Mouse (Mus musculus) kidney, embryonic 14.5 days (tissue): ENCODE measurements around the gene Rnaset2b. TPM values are rescaled to one million over a fixed set of nuclear protein-coding genes. Genes with fewer than 3 reads are reported as not detected.
A peak's percentile ranks its signal among the peaks of the same experiment; 100 is the strongest.
"Not testable (repeated sequence)": the region's sequence is repeated elsewhere in the genome, so short reads cannot be mapped to it uniquely, and the experiment has no call there.

Experiments used
- ATAC-seq: fragments of 200-750 bp; cut with Nextera tagmentation; 2 replicates; pipeline ENCODE4 v1.8.0; 2017; ENCODE audit warnings: moderate number of reproducible peaks, mild to moderate bottlenecking, moderate TSS enrichment, moderate library complexity; ENCODE audit not compliant: low FRiP score, low TSS enrichment
- H3K27ac ChIP-seq: fragments of 300-500 bp; sonication (generic); 2 replicates; pipeline ENCODE4 v1.5.1; 2014; ENCODE audit warnings: low read depth, mild to moderate bottlenecking, low read length, moderate library complexity, mixed read lengths
- H3K27me3 ChIP-seq: fragments of 300-500 bp; sonication (generic); 2 replicates; pipeline ENCODE4 v1.6.1; 2014; ENCODE audit warnings: mild to moderate bottlenecking, low read length; ENCODE audit not compliant: control insufficient read depth, insufficient read depth
- H3K36me3 ChIP-seq: fragments of 300-500 bp; sonication (generic); 2 replicates; pipeline ENCODE4 v1.6.1; 2014; ENCODE audit warnings: low read length, mixed read lengths; ENCODE audit not compliant: control insufficient read depth, insufficient read depth
- H3K4me1 ChIP-seq: fragments of 300-500 bp; sonication (generic); 2 replicates; pipeline ENCODE4 v1.6.1; 2014; ENCODE audit warnings: low read length, mixed read lengths; ENCODE audit not compliant: control insufficient read depth, insufficient read depth
- H3K4me2 ChIP-seq: fragments of 300-500 bp; sonication (generic); replicated peaks from 2 replicates; pipeline ENCODE4 v1.6.1; 2014; ENCODE audit warnings: low read depth, mild to moderate bottlenecking, low read length
- H3K4me3 ChIP-seq: fragments of 300-500 bp; sonication (generic); 2 replicates; pipeline ENCODE4 v1.5.1; 2014; ENCODE audit warnings: mild to moderate bottlenecking, low read length
- H3K9ac ChIP-seq: fragments of 300-500 bp; sonication (generic); 2 replicates; pipeline ENCODE4 v1.6.1; 2014; ENCODE audit warnings: low read depth, mild to moderate bottlenecking, low read length, moderate library complexity
- H3K9me3 ChIP-seq: fragments of 300-500 bp; sonication (generic); 2 replicates; pipeline ENCODE4 v1.6.1; 2016; ENCODE audit warnings: low read length; ENCODE audit not compliant: control insufficient read depth
- WGBS: fragments of 180-500 bp; shearing (Covaris S2); extraction: QIAGEN DNeasy Blood & Tissue Kit; methylation state at CpG from one replicate; pipeline ENCODE4 v1.1.7; 2014; 5-methylcytosine and 5-hydroxymethylcytosine counted together
- polyA plus RNA-seq: library from polyadenylated mRNA; unstranded; fragments of >200 nt; fragmentation: Nextera tagmentation; extraction: Ambion mirVana; gene quantifications from 2 replicates; pipeline ENCODE4 v1.2.1, GENCODE M21; 2014

The Rnaset2b gene
- 256 and 257 TPM in 2 replicates for polyA plus RNA-seq

DNA sequence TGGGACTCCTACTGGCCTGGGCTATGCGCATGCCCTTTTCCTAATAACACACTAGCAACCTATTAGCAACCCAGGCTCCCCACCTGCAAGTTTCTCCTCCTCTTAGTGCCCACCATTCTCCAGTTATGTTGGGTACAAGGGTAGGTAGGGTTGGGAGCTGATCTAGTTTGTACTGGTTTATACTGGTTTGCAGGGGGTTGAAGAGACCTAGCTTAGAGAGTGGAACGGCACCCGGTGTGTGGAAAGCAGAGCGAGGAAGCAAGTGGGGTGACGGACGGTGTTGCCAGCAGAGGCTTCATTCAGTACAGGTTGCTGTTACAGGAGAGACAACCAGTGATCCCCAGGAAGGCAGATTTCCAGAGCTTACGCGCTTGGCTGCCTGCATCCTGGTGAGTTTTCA, at the start of gene Rnaset2b:
TSS of gene Rnaset2b (plus strand) at position 301 of the 400 bp plus-strand sequence.
- H3K27ac ChIP-seq, H3K4me2 ChIP-seq, H3K9me3 ChIP-seq, H3K4me3 ChIP-seq, H3K4me1 ChIP-seq, H3K9ac ChIP-seq, H3K27me3 ChIP-seq, ATAC-seq, H3K36me3 ChIP-seq: not testable (repeated sequence)
- WGBS, result no CpG with 5 or more reads among the region's 8 CpGs

DNA sequence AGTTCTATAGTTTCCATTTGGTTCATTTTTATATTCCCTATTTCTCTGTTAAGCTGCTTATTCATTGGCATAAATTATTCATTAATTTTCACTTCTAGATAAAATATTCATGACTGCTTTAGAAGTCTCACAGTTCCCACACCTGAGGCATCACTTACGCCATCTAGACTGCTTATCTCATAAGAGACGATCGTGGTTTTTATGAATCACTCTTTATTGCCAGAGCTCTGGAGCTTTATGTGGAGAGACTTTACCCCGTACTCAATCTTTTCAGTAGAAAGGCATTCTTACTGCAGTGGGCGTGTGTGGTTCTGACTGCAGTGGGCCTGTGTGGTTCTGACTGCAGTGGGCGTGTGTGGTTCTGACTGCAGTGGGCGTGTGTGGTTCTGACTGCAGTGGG, 38.8 kb upstream of the Rnaset2b start:
- not testable (repeated sequence) for H3K36me3 ChIP-seq, H3K4me3 ChIP-seq, H3K4me1 ChIP-seq, H3K27ac ChIP-seq, H3K9ac ChIP-seq, H3K9me3 ChIP-seq, H3K27me3 ChIP-seq, ATAC-seq, H3K4me2 ChIP-seq
- WGBS, result 94% methylated on average over 6 of the region's 7 CpGs

DNA sequence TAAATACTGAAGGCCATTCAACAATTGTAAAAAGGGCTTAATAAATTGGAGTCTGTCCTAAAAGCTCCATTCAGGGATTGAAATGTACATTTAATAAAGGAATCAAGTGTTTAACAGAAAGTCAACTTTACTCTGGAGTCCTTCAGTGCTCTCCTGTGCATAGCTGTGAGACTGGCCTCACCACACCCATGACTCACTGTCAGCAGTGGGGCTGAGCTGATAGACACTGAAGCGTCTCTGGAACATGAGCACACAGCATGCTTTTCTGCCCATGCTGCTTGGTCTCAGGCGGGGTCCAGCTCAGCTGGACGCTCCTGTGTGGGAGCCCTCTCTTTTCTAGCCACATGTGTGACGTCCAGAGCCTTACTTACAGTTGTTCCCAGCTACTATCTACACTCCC, 27.9 kb upstream of the Rnaset2b start:
- no CpG with 5 or more reads among the region's 4 CpGs for WGBS
- H3K27me3 ChIP-seq, result not testable (repeated sequence)

DNA sequence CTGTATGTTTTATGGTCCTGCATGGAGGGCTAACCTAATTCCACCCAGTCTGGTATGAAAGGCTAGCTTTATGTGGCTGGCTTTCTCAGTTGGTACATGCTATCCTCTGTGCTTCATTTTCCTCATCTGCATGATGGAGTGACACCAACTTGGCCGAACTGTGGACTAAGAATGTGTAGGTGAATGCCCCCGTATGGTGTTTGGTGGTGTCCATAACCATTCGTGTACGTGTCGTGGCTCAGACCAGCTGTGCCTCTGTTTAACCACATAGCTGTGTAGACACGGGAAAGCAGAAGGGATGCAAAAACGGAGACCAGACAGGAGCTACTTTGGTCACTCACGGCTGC, 22.8 kb upstream of the Rnaset2b start:
- not testable (repeated sequence) for H3K27ac ChIP-seq, H3K9me3 ChIP-seq, H3K4me1 ChIP-seq, H3K9ac ChIP-seq, H3K27me3 ChIP-seq, H3K36me3 ChIP-seq
- peak; percentile 9; the same call in 1 of the 2 replicates for ATAC-seq
- Histone ChIP-seq H3K4me3 (peak overlapping the region; percentile 51; the same call in 1 of the 2 replicates), H3K4me2 (peak overlapping the region; percentile 56)
- WGBS, result no CpG with 5 or more reads among the region's 8 CpGs

More for the DNA sequence above, 27.9 kb upstream of the Rnaset2b start:
- H3K4me3 ChIP-seq, H3K4me1 ChIP-seq, H3K9ac ChIP-seq, ATAC-seq, H3K4me2 ChIP-seq, H3K36me3 ChIP-seq, H3K9me3 ChIP-seq, H3K27ac ChIP-seq: not testable (repeated sequence)

DNA sequence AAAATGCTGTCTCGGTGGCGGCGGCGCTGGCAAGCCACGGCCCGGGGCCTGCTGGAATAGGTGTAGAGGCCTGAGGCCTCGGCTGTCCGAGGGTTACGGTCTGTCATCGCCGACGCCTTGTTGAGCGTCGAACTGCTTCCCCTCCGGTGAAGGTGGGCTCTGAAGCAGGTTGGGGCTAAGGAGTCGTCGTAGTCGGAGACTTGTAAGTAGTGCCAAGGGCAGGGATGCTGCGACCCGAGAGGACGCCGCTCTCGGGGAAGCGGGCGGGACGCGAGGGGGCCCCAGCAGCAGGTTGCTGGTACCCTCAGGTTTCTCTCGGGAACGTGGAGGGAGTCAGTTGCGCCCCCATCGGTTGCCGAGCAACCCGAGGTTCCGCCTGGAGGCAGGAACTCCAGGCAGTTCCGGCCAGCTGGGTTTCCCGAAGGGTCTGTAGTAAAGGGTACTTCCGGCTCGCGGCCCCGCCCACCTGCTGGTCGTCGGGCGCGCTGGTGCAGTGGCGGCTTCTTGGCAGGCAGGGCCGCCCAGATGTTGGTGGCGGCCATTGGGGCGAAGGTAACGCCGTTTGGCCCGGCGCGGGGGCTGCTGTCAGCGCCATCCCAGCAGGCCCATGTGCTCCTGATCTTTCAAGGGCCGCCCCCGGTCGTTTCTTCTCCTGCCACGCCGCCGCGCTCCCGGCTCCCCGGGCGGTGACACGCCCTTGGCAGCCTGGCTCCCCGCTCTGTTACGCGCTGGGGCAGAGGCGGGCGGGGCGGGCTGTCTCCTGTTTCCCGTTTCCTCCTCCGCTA, 22.3 kb upstream of the Rnaset2b start, which contains the start of gene Rsph3b:
TSS of gene Rsph3b (minus strand) at position 699 of the 785 bp plus-strand sequence.
- peak within 1 kb of the TSS; percentile 51 for H3K4me3 ChIP-seq
- WGBS, result under 1% methylated on average over 59 of the region's 73 CpGs
- not testable (repeated sequence) for H3K36me3 ChIP-seq, H3K27me3 ChIP-seq, H3K4me1 ChIP-seq, H3K9me3 ChIP-seq
- H3K27ac ChIP-seq, result peak within 1 kb of the TSS; percentile 73; the same call in 1 of the 2 replicates
- peak; percentile 97 for ATAC-seq
- H3K9ac ChIP-seq, result peak within 1 kb of the TSS; percentile 47
- H3K4me2 ChIP-seq, result peak within 1 kb of the TSS; percentile 56

DNA sequence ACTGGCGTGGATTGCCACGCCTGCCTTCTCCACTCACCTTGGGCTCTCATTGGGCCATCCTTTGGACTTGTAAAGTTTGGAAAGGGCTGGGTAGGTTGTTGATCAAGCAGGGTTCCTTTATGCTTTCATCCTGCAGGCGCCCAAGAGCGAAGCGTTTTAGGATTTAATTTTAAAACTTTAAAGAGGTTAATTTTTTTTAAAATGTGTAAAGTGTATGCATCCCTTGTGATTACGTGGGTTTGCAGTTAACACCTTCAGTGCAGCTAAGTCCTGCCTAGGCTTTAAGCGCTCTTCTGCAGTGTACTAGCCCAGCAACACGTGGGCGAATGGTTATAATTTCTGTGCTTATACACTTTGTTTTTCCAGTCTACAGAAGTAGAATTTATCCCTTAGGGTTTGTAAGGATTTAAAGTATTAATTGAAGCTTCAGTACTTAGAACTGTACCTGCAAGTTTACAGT, 21.6 kb upstream of the Rnaset2b start:
- not testable (repeated sequence) for H3K36me3 ChIP-seq, H3K9me3 ChIP-seq, H3K27me3 ChIP-seq, H3K4me1 ChIP-seq
- peak overlapping the region; percentile 56 for H3K4me2 ChIP-seq
- peak overlapping the region; percentile 51 for H3K4me3 ChIP-seq
- peak overlapping the region; percentile 73; the same call in 1 of the 2 replicates for H3K27ac ChIP-seq
- H3K9ac ChIP-seq, result peak overlapping the region; percentile 47; the same call in 1 of the 2 replicates
- 10% methylated on average over 9 of the region's 9 CpGs for WGBS
- peak; percentile 45; the same call in 1 of the 2 replicates for ATAC-seq

DNA sequence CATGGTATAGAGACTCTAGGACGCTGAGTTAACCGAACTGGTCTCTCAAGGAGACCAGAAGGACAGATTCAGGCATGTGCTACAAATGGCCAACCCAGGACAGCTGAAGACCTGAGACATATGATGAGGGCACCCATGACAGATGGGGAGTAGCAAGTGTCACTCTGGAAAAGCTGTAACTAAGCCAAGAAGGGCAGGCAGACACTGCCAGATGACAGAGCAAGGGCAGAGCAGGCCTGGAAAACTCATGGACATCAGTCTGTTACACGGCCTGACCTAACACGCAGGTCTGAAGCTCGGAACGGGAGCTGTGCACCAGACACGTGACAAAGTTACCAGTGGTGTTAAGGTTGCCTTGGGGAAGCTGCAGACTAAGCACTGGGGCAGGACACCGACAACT, 11.6 kb upstream of the Rnaset2b start:
- not testable (repeated sequence) for H3K9me3 ChIP-seq, H3K9ac ChIP-seq, H3K36me3 ChIP-seq, H3K4me3 ChIP-seq, H3K27me3 ChIP-seq, H3K27ac ChIP-seq, H3K4me1 ChIP-seq, ATAC-seq, H3K4me2 ChIP-seq
- 82% methylated on average over 5 of the region's 8 CpGs for WGBS

DNA sequence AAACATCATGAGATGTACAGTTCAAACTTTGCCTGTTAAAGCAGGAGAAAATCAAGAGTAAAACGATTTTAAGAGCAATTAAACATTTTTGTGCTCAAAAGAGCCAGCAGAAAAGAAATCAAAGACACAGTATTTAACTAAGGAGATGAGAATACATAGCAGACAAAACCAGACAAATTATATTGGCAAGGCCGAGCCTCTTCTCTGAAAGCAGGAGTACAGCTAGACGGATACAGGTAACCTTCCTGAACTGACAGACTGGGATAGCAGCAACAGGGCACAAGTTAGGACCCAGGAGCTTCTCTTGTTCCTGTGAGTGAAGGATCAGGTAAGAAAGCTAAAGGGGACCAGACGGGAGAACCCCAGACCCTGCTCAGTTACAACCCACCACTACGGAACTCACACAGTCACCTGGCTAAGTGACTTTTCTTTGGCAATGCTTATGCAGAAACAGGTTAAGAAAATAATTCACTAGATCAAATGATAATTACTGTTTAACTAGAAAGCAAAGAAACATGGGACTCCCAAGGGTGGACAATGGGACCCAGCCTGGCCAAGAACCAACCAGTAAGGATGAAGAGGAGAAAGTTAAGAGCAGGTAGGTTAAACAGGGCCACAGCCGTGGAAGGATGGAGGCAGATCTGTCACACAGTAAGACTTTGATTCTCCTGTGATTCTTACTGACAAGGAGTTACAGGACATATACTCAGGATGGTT, 10.7 kb upstream of the Rnaset2b start:
- not testable (repeated sequence) for H3K9me3 ChIP-seq, H3K4me1 ChIP-seq, ATAC-seq, H3K27ac ChIP-seq, H3K9ac ChIP-seq, H3K27me3 ChIP-seq, H3K36me3 ChIP-seq
- WGBS, result 75% methylated on average over 3 of the region's 6 CpGs
- Histone ChIP-seq H3K4me2 (peak overlapping the region; percentile 36), H3K4me3 (peak overlapping the region; percentile 44)

DNA sequence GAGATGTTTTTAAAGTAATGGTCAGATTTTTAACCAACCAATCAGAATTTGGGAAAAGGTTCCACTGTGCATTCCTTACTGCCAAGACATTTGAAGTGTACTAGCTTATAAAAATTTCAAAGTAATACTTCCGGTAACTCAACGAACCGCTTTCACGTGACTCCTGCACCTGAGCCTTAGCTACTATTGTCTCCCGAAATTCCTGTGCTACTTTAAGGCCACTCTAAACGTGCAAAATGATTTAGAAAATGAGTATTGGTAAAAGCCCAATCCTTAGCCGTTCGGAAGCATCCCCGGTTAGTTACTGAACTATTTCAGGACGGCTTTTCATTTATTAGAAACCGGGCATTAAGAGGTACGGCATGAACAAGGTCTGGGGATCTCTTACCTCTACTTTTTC, 10.1 kb upstream of the Rnaset2b start:
- Histone ChIP-seq H3K4me2 (peak overlapping the region; percentile 36; the same call in 1 of the 2 replicates), H3K4me3 (peak overlapping the region; percentile 44), H3K9ac (peak overlapping the region; percentile 60; the same call in 1 of the 2 replicates)
- WGBS, result 1% methylated on average over 11 of the region's 12 CpGs
- ATAC-seq, H3K36me3 ChIP-seq, H3K4me1 ChIP-seq, H3K9me3 ChIP-seq, H3K27ac ChIP-seq, H3K27me3 ChIP-seq: not testable (repeated sequence)
